Mouse (Mus musculus) testis, postnatal 10 days (tissue): ENCODE results near the gene D130052B06Rik.

ENCODE experiments used
- DNase-seq: peaks from one replicate; pipeline ENCODE4 v3.0.0; 2021; ENCODE audit warnings: low spot score

Gene D130052B06Rik

DNA sequence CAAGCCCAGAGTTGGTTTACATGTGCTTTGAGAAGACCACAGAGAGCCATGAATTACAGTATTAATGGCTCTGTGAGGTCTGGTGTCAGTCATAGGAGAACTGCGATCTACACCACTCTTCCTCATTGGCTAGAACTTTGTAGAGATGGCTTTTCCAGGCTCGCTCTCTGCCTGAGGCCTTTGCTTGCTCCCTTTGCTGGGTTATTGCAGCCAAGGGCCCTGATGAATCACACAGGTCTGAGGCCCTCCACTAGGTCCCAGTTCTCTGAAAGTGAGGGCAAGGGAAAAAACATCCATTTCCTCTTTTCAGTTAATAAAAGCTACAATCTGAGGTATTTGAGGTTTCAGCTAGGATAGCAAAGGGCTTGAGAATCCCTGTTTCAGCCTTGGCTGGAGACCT, 64.5 kb downstream of the D130052B06Rik start:
- DNase-seq, result no peak

DNA sequence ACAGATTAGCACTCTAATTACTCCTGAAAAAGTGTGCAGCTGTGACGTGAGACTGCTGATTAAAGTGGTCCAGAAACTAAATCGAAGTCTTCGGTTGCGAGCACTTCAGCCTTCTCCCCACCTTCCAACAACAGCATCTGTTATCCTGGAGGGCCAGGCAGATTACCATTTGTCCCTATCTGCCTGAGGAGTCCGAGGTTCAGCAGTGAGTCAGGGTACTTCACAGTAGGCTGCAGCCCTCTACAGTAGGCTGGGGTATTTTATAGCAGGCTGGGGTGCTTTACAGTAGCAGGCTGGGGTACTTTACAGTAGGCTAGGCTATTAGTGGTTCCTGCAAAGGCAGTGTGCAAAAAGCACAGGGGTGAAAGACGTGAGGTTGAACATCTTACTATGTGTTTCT, 69.3 kb downstream of the D130052B06Rik start:
- no peak for DNase-seq

DNA sequence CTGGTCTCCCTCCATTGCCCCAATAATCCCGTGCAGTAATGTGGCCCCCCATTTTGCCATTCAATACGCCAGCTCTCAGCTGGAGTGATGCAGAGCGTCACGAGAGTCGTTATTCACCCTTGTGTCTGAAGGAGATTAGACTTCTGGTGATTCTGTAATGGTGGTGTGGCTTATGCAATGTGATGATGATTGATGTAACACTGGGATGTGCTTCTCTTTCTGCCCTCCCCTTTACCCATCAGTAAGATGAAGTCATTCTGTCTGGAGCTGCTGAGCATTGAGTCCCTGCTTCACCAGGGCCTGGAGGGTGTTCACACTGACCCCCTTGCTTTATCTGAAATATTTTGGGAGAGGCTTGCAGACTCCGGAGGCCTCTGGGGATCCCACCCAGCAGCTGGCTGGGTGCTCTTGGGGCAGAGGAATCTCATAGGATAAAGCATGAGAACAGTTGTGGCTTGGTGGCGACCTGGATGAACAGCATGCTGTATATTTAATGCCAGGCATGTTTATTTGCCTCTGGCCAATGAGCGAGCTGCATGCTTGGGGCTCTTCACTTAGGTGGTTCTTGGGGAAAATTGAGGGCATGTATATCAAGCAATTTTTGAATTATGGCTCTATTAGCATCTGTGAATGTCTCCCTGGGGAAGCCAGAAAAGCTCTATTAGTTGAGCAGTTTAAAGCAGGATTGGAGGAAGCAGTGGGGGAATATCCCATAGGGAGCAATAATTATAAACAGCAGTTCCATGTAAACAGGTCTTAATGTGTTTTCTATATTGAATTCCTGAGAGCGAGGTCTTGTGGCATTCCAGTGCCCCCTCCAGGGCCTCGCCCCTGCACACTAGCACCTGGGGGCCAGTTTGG, 71.2 kb downstream of the D130052B06Rik start:
- no peak for DNase-seq
